Mouse (Mus musculus) erythroblast, embryonic 14.5 days (primary cell): ENCODE data around the gene Sgce.

Experiments used
- GATA1 ChIP-seq: IDR thresholded peaks from 2 replicates; pipeline ENCODE4 v1.6.1; 2012; ENCODE audit warnings: low read length, inconsistent platforms, mixed read lengths
- TAL1 ChIP-seq: IDR thresholded peaks from 3 replicates; pipeline ENCODE4 v1.6.1; 2012; ENCODE audit warnings: low read length, inconsistent platforms, mixed read lengths

DNA sequence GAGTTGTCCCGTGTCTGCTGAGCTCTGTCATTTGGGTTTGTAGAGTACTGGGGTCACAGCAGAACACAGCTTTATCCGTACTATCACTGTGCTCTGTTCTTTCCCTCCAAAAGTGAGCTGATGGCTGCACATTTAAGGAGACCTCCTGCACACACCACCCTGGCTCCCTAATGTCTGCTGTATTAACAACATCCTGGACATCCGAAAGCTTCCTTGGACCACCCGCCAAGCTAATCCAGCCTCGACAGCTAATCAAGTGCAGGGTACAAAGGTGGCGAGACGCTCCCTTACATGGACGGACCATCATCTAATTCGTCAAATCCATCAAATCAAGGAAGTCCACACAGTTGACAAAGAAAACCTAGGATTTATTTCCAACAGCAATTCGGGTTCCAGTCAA, 53.5 kb downstream of the Sgce start:
- TF ChIP-seq TAL1 (no peak), GATA1 (no peak)
